Mouse (Mus musculus): Measurements from ENCODE around the gene Cfap70. TPM values are rescaled to one million over a fixed set of nuclear protein-coding genes. Genes with fewer than 3 reads are reported as not detected.

Cfap70 gene
- polyA plus RNA-seq, 3 experiments from 2014 or later, result not detected

Other genes with a start within 250 kb of the Cfap70 start
- gene Kcnk16, start 183.0 kb downstream of the Cfap70 start, polyA plus RNA-seq (2017; shearing (Covaris generic)), result not detected
- gene Nudt13, start 157.5 kb downstream of the Cfap70 start, polyA plus RNA-seq (2017; shearing (Covaris generic)), result 10 to 100 TPM; 16.1 to 34.0 (median 20.0) TPM
- gene Ecd, start 104.1 kb downstream of the Cfap70 start, polyA plus RNA-seq (2017; shearing (Covaris generic)), result 10 to 100 TPM; 58.1 to 73.3 (median 63.9) TPM
- 10 to 100 TPM; 49.6 to 75.9 (median 55.1) TPM for gene Fam149b, start 104.1 kb downstream of the Cfap70 start, polyA plus RNA-seq (2017; shearing (Covaris generic))
- 100 to 1,000 TPM; 131 to 179 (median 169) TPM for gene Dnajc9, start 63.3 kb downstream of the Cfap70 start, polyA plus RNA-seq (2017; shearing (Covaris generic))
- gene Mrps16, start 58.6 kb downstream of the Cfap70 start, polyA plus RNA-seq (2017; shearing (Covaris generic)), result 100 to 1,000 TPM; 110 to 131 (median 112) TPM
- 10 to 100 TPM; 63.4 to 98.4 (median 72.4) TPM for gene Anxa7, start 27.9 kb upstream of the Cfap70 start, polyA plus RNA-seq (2017; shearing (Covaris generic))
- 1 to 10 TPM; 1.0 to 3.2 (median 1.9) TPM for gene Mss51, start 44.7 kb upstream of the Cfap70 start, polyA plus RNA-seq (2017; shearing (Covaris generic))
- gene Ppp3cb, start 94.3 kb upstream of the Cfap70 start, polyA plus RNA-seq (2017; shearing (Covaris generic)), result 10 to 100 TPM; 26.8 to 45.7 (median 42.5) TPM
- gene Usp54, start 188.8 kb upstream of the Cfap70 start, polyA plus RNA-seq (2017; shearing (Covaris generic)), result 1 to 10 TPM; 1.6 to 2.6 (median 1.7) TPM
- gene Myoz1, start 204.3 kb upstream of the Cfap70 start, polyA plus RNA-seq (2017; shearing (Covaris generic)), result not detected
- gene Synpo2l, start 216.1 kb upstream of the Cfap70 start, polyA plus RNA-seq (2017; shearing (Covaris generic)), result not detected
- gene Sec24c, start 222.1 kb upstream of the Cfap70 start, polyA plus RNA-seq (2017; shearing (Covaris generic)), result 100 to 1,000 TPM in 2 of 3 experiments, 10 to 100 TPM in 1; 99.7 to 119 (median 115) TPM
- 1 to 10 TPM; 4.9 to 6.5 (median 6.3) TPM for gene Fut11, start 242.7 kb upstream of the Cfap70 start, polyA plus RNA-seq (2017; shearing (Covaris generic))